Mouse (Mus musculus): ENCODE results near the gene Ppp1r3d. TPM values are rescaled to one million over a fixed set of nuclear protein-coding genes. Genes with fewer than 3 reads are reported as not detected.

The Ppp1r3d gene
- not detected for polyA plus RNA-seq (2012; fragmentation: generic; extraction: Trizol)
- long read RNA-seq, experiment 1 = 0 reads
- long read RNA-seq, experiment 2 = 0 reads

DNA sequence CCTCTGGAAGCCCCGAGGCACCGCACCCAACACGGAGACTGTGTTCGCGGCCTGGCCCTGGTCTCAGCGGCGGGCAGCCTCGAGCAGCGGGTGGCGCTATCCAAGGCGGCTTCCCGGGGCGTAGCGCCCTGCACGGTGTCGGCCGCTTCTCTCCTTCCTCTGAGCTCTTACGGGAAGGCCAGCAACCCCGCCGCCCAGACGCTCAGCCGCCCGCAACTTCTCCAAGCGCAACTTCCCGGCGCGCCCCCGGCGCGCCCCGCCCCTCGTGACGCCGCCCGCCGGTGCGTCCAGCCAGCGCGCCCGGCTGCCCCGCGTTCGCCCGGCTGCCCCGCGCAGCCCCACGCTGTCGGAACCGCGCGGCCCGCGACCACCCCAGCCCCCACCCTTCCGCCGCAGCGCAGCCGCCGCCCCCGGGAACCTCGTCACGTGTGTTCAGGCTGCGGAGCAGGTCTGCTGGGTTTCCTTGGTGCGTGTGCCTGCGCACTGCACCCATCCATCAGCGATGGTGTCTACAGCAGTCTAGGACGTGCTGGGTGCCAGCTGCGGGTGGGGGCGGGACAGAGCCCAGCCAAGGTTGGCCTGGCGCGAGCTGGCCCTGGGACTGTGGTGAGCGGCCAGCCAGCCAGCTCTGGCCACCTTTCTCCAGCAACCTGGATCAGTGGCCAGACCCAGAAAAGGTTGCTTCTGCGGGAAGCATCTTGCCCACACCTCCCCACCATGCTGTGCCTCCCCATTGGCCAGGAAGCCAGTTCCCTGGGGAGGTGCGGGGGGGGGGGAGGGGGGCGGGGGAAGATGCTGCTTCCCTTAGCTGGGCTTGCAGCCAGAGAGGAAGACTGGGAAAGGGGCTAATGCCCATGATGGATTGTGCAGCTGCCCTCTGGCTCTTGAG, at the start of gene Ppp1r3d, which contains the start of gene Fam217b:
Ppp1r3d (minus strand) TSS at position 212 of the 889 bp plus-strand sequence.
Fam217b (plus strand) TSS at position 264 of the 889 bp plus-strand sequence.
- Histone ChIP-seq H3K79me2 (ENCODE audit: control insufficient read depth, insufficient read depth) (no peaks in the 10 kb centered on the region), H3K79me3 (ENCODE audit: low read depth) (no peaks in the 10 kb centered on the region), H3K4me3 (ENCODE audit: insufficient read depth, poor library complexity, severe bottlenecking) (no peak within 1 kb of the TSS), H3K36me3 (ENCODE audit: control insufficient read depth, insufficient read depth) (no peaks in the 10 kb centered on the region), H3ac (ENCODE audit: control insufficient read depth, insufficient read length, low read depth) (no peak within 1 kb of the TSS), H3K27me3 (ENCODE audit: control insufficient read depth, insufficient read depth, insufficient read length) (no peaks in the 10 kb centered on the region)
- TF ChIP-seq MAX (IDR thresholded peaks at IDR 0.05) = no peak
- no peak for TF ChIP-seq MYOD1 (IDR thresholded peaks at IDR 0.05; ENCODE audit: control insufficient read depth, insufficient read length, low read depth)
- no peak for TF ChIP-seq USF1 (IDR thresholded peaks at IDR 0.05; ENCODE audit: low read depth)
- TF ChIP-seq MYOG (IDR thresholded peaks at IDR 0.05; ENCODE audit: control insufficient read depth, extremely low read depth, insufficient read length) = no peak
- TF ChIP-seq CTCF (IDR thresholded peaks at IDR 0.05; ENCODE audit: control insufficient read depth, insufficient read depth, insufficient read length) = no peak
- no peak for TF ChIP-seq CEBPB (IDR thresholded peaks at IDR 0.05; ENCODE audit: low read depth)
- TF ChIP-seq FOSL1 (IDR thresholded peaks at IDR 0.05; ENCODE audit: insufficient read depth, low read length, poor library complexity, severe bottlenecking) = no peak

GRCm38 (mm10) chr2:178460353-178460752, 46.1 kb upstream of the Ppp1r3d start:
- H3K79me3 ChIP-seq (ENCODE audit: low read depth) = no peaks in the 10 kb centered on the region
- H3ac ChIP-seq (ENCODE audit: control insufficient read depth, insufficient read length, low read depth) = no peak overlapping the region
- H3K27me3 ChIP-seq (ENCODE audit: control insufficient read depth, insufficient read depth, insufficient read length) = no peaks in the 10 kb centered on the region
- TF ChIP-seq MAX (IDR thresholded peaks at IDR 0.05) = no peak
- no peak for TF ChIP-seq CTCF (IDR thresholded peaks at IDR 0.05; ENCODE audit: control insufficient read depth, insufficient read depth, insufficient read length)
- no peak overlapping the region for H3K4me3 ChIP-seq (ENCODE audit: insufficient read depth, poor library complexity, severe bottlenecking)
- H3K36me3 ChIP-seq (ENCODE audit: control insufficient read depth, insufficient read depth) = no peaks in the 10 kb centered on the region
- no peaks in the 10 kb centered on the region for H3K79me2 ChIP-seq (ENCODE audit: control insufficient read depth, insufficient read depth)

- H3K79me3 ChIP-seq (ENCODE audit: low read depth) = no peaks in the 10 kb centered on the region
- H3K79me2 ChIP-seq (ENCODE audit: control insufficient read depth, insufficient read depth) = no peaks in the 10 kb centered on the region
- TF ChIP-seq USF1 (IDR thresholded peaks at IDR 0.05; ENCODE audit: low read depth) (no peak), MAX (IDR thresholded peaks at IDR 0.05) (no peak), CEBPB (IDR thresholded peaks at IDR 0.05; ENCODE audit: low read depth) (no peak), MYOG (IDR thresholded peaks at IDR 0.05; ENCODE audit: control insufficient read depth, extremely low read depth, insufficient read length) (no peak), CTCF (IDR thresholded peaks at IDR 0.05; ENCODE audit: control insufficient read depth, insufficient read depth, insufficient read length) (no peak), FOSL1 (IDR thresholded peaks at IDR 0.05; ENCODE audit: insufficient read depth, low read length, poor library complexity, severe bottlenecking) (no peak), MYOD1 (IDR thresholded peaks at IDR 0.05; ENCODE audit: control insufficient read depth, insufficient read length, low read depth) (no peak)
- H3K27me3 ChIP-seq (ENCODE audit: control insufficient read depth, insufficient read depth, insufficient read length) = no peaks in the 10 kb centered on the region
- H3K36me3 ChIP-seq (ENCODE audit: control insufficient read depth, insufficient read depth) = no peaks in the 10 kb centered on the region
- H3ac ChIP-seq (ENCODE audit: control insufficient read depth, insufficient read length, low read depth) = no peak overlapping the region
- H3K4me3 ChIP-seq (ENCODE audit: insufficient read depth, poor library complexity, severe bottlenecking) = no peak overlapping the region
Observed at GRCm38 (mm10) chr2:178457414-178457813, 43.1 kb upstream of the Ppp1r3d start.

GRCm38 (mm10) chr2:178454664-178455516, 40.6 kb upstream of the Ppp1r3d start:
- TF ChIP-seq FOSL1 (IDR thresholded peaks at IDR 0.05; ENCODE audit: insufficient read depth, low read length, poor library complexity, severe bottlenecking) (no peak), MAX (IDR thresholded peaks at IDR 0.05) (no peak), CTCF (IDR thresholded peaks at IDR 0.05; ENCODE audit: control insufficient read depth, insufficient read depth, insufficient read length) (no peak), USF1 (IDR thresholded peaks at IDR 0.05; ENCODE audit: low read depth) (no peak), CEBPB (IDR thresholded peaks at IDR 0.05; ENCODE audit: low read depth) (no peak), MYOD1 (IDR thresholded peaks at IDR 0.05; ENCODE audit: control insufficient read depth, insufficient read length, low read depth) (no peak), MYOG (IDR thresholded peaks at IDR 0.05; ENCODE audit: control insufficient read depth, extremely low read depth, insufficient read length) (no peak)
- no peaks in the 10 kb centered on the region for H3K79me3 ChIP-seq (ENCODE audit: low read depth)
- no peak overlapping the region for H3K4me3 ChIP-seq (ENCODE audit: insufficient read depth, poor library complexity, severe bottlenecking)
- H3K27me3 ChIP-seq (ENCODE audit: control insufficient read depth, insufficient read depth, insufficient read length) = no peaks in the 10 kb centered on the region
- no peak overlapping the region for H3ac ChIP-seq (ENCODE audit: control insufficient read depth, insufficient read length, low read depth)
- H3K79me2 ChIP-seq (ENCODE audit: control insufficient read depth, insufficient read depth) = no peaks in the 10 kb centered on the region
- H3K36me3 ChIP-seq (ENCODE audit: control insufficient read depth, insufficient read depth) = no peaks in the 10 kb centered on the region

DNA sequence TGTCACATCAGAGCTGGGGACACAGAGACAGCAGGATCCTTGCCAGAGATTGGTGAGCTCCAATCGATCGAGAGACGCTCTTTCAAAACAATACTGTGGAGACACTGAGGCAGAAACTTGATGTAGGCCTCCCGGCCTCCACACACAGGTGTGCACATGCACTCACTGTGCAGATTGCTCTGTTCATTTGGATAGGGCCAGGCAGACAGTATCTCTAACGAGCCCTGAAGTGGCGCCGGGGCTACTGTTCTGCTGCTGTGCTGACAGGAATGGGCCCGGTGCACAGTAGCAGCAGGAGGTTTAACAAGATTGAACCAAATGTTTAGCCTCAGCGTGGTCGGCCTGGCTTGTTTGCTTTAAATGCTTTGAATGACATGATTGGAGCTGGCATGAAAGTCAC, 36.7 kb upstream of the Ppp1r3d start:
- no peaks in the 10 kb centered on the region for H3K27me3 ChIP-seq (ENCODE audit: control insufficient read depth, insufficient read depth, insufficient read length)
- H3K79me2 ChIP-seq (ENCODE audit: control insufficient read depth, insufficient read depth) = no peaks in the 10 kb centered on the region
- H3K36me3 ChIP-seq (ENCODE audit: control insufficient read depth, insufficient read depth) = no peaks in the 10 kb centered on the region
- no peaks in the 10 kb centered on the region for H3K79me3 ChIP-seq (ENCODE audit: low read depth)
- TF ChIP-seq MAX (IDR thresholded peaks at IDR 0.05) (no peak), MYOG (IDR thresholded peaks at IDR 0.05; ENCODE audit: control insufficient read depth, extremely low read depth, insufficient read length) (no peak), CEBPB (IDR thresholded peaks at IDR 0.05; ENCODE audit: low read depth) (no peak), CTCF (IDR thresholded peaks at IDR 0.05; ENCODE audit: control insufficient read depth, insufficient read depth, insufficient read length) (no peak), FOSL1 (IDR thresholded peaks at IDR 0.05; ENCODE audit: insufficient read depth, low read length, poor library complexity, severe bottlenecking) (no peak)
- H3ac ChIP-seq (ENCODE audit: control insufficient read depth, insufficient read length, low read depth) = no peak overlapping the region
- H3K4me3 ChIP-seq (ENCODE audit: insufficient read depth, poor library complexity, severe bottlenecking) = no peak overlapping the region

Measured in C2C12 (cell line).